Mouse (Mus musculus) intestine, embryonic 16.5 days (tissue): ENCODE results near the gene Col8a2. TPM values are rescaled to one million over a fixed set of nuclear protein-coding genes. Genes with fewer than 3 reads are reported as not detected.

ENCODE experiments used
- ATAC-seq: fragments of 200-750 bp; cut with Nextera tagmentation; 2 replicates; pipeline ENCODE4 v1.8.0; 2017; ENCODE audit warnings: moderate TSS enrichment, moderate library complexity
- H3K27ac ChIP-seq: fragments of 300-500 bp; sonication (generic); 2 replicates; pipeline ENCODE4 v1.5.1; 2014; ENCODE audit warnings: mild to moderate bottlenecking, low read length
- H3K27me3 ChIP-seq: fragments of 300-500 bp; sonication (generic); replicated peaks from 2 replicates; pipeline ENCODE4 v1.6.1; 2014; ENCODE audit warnings: low read length, control low read depth, mixed read lengths; ENCODE audit not compliant: control insufficient read depth, insufficient read depth
- H3K36me3 ChIP-seq: fragments of 300-500 bp; sonication (generic); 2 replicates; pipeline ENCODE4 v1.6.1; 2014; ENCODE audit warnings: low read length, control low read depth; ENCODE audit not compliant: control insufficient read depth, insufficient read depth
- H3K4me1 ChIP-seq: fragments of 300-500 bp; sonication (generic); 2 replicates; pipeline ENCODE4 v1.6.1; 2014; ENCODE audit warnings: low read length, control low read depth, mixed read lengths; ENCODE audit not compliant: control insufficient read depth, insufficient read depth
- H3K4me2 ChIP-seq: fragments of 300-500 bp; sonication (generic); 2 replicates; pipeline ENCODE4 v1.6.1; 2014; ENCODE audit warnings: low read depth, low read length, control low read depth
- H3K4me3 ChIP-seq: fragments of 300-500 bp; sonication (generic); 2 replicates; pipeline ENCODE4 v1.5.1; 2014; ENCODE audit warnings: mild to moderate bottlenecking, low read length
- H3K9ac ChIP-seq: fragments of 300-500 bp; sonication (generic); 2 replicates; pipeline ENCODE4 v1.6.1; 2014; ENCODE audit warnings: low read depth, low read length
- H3K9me3 ChIP-seq: fragments of 300-500 bp; sonication (generic); 2 replicates; pipeline ENCODE4 v1.6.1; 2016; ENCODE audit warnings: low read length, control low read depth; ENCODE audit not compliant: control insufficient read depth
- WGBS: fragments of 180-500 bp; shearing (Covaris S2); extraction: QIAGEN DNeasy Blood & Tissue Kit; methylation state at CpG from one replicate; pipeline ENCODE4 v1.1.7; 2014; 5-methylcytosine and 5-hydroxymethylcytosine counted together
- polyA plus RNA-seq: library from polyadenylated mRNA; unstranded; fragments of >200 nt; fragmentation: Nextera tagmentation; extraction: Ambion mirVana; gene quantifications from 2 replicates; pipeline ENCODE4 v1.2.1, GENCODE M21; 2015

Gene Col8a2
- polyA plus RNA-seq, 1 experiment from 2014 or later = 3.5 TPM

DNA sequence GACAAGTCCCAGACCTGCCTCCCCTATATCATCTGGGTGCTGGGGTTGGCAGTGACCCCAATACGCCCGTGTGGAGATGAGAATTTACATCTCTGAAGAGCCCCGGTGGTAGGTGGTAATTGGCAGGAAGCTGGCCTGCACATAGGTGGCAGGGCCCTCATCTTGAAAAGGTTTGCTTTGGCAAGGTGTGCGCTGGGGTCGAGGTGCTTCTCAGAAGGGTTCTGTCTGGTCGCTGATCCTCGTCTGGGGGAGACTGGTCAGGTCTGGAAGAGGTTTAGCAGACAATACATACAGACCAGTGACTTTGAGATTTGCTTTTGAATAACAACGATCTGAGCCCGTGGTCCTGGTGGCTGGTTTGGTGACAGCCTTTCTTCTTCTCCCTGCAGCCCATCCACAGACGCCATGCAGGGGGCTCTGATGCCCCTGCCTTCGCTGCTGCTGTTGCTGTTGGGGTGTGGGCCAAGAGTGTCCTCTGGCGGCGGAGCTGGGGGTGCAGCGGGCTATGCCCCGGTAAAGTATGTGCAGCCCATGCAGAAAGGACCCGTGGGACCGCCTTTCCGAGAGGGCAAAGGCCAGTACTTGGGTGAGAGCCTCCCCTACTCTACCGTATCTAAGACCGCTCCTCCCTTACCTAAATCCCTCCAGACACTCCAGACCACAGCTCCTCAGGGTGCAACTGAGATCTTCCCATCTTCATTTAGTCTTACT, 22.8 kb downstream of the Col8a2 start:
- Histone ChIP-seq H3K4me1 (no peaks in the 10 kb centered on the region), H3K4me3 (0 out of 2 replicates have a peak overlapping the region, but pooled peaks have one; percentile 0), H3K36me3 (no peaks in the 10 kb centered on the region; the same call in 1 of the 2 replicates), H3K9me3 (0 out of 2 replicates have a peak, but pooled peaks cover 7% of the 10 kb centered on the region), H3K27ac (no peak overlapping the region), H3K9ac (no peak overlapping the region), H3K27me3 (no peaks in the 10 kb centered on the region), H3K4me2 (peak overlapping the region; percentile 45)
- WGBS = 19% methylated on average over 20 of the region's 20 CpGs
- ATAC-seq = peak; percentile 63; the same call in 1 of the 2 replicates

GRCm38 (mm10) chr4:126309922-126310309, 23.3 kb downstream of the Col8a2 start:
- Histone ChIP-seq H3K4me2 (peak overlapping the region; percentile 45), H3K27me3 (no peaks in the 10 kb centered on the region), H3K4me3 (0 out of 2 replicates have a peak overlapping the region, but pooled peaks have one; percentile 0), H3K36me3 (no peaks in the 10 kb centered on the region; the same call in 1 of the 2 replicates), H3K9me3 (0 out of 2 replicates have a peak, but pooled peaks cover 7% of the 10 kb centered on the region), H3K9ac (no peak overlapping the region), H3K27ac (no peak overlapping the region), H3K4me1 (no peaks in the 10 kb centered on the region)
- 2% methylated on average over 7 of the region's 7 CpGs for WGBS
- peak; percentile 75 for ATAC-seq

- Histone ChIP-seq H3K4me2 (no peak overlapping the region), H3K36me3 (no peaks in the 10 kb centered on the region; the same call in 1 of the 2 replicates), H3K27me3 (no peaks in the 10 kb centered on the region), H3K9ac (no peak overlapping the region), H3K4me3 (no peak overlapping the region), H3K4me1 (no peaks in the 10 kb centered on the region), H3K9me3 (0 out of 2 replicates have a peak, but pooled peaks cover 7% of the 10 kb centered on the region), H3K27ac (no peak overlapping the region)
- 78% methylated on average over 7 of the region's 7 CpGs for whole genome bisulfite sequencing
- no peak for ATAC-seq
These were observed 23.8 kb downstream of the Col8a2 start for GRCm38 (mm10) chr4:126310344-126310743.

DNA sequence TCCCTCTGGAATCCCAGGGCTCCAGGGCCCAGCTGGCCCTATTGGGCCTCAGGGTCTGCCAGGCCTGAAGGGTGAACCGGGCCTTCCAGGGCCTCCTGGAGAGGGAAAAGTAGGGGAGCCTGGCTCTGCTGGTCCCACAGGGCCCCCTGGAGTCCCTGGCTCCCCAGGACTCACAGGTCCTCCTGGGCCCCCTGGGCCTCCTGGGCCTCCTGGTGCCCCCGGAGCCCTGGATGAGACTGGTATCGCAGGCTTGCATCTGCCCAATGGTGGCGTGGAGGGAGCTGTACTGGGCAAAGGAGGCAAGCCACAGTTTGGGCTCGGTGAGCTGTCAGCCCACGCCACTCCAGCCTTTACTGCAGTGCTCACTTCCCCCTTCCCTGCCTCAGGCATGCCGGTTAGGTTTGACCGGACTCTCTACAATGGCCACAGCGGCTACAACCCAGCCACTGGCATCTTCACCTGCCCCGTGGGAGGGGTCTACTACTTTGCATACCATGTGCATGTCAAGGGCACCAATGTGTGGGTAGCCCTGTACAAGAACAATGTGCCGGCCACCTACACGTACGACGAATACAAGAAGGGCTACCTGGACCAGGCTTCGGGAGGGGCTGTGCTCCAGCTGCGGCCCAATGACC, 25.1 kb downstream of the Col8a2 start:
- Histone ChIP-seq H3K4me1 (peaks cover 4% of the 10 kb centered on the region; the same call in 1 of the 2 replicates), H3K27me3 (no peaks in the 10 kb centered on the region), H3K36me3 (peaks cover 10% of the 10 kb centered on the region; the same call in 1 of the 2 replicates), H3K9me3 (no peaks in the 10 kb centered on the region), H3K4me2 (no peak overlapping the region), H3K27ac (no peak overlapping the region), H3K9ac (no peak overlapping the region), H3K4me3 (no peak overlapping the region)
- WGBS = 87% methylated on average over 16 of the region's 16 CpGs
- no peak for ATAC-seq

DNA sequence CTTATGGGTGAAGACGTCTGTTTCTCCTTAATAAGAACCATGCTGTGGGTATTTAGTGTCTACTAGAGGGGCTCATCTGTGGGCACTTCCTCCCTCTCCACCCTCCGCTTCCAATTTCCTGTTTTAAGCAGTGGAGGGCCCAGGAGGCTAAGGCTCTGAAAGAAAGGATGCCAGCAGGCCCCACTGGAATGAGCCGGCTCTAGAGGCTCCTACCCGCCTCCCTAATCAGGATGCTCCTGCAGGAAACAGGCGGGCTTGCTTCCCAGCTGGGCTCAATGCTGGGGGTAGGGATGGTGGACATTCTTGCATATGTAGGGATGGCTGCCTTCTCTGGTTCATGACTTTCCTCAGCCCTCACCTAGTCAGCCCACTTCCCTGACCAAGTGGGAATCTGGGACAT, 26.6 kb downstream of the Col8a2 start:
- Histone ChIP-seq H3K4me2 (no peak overlapping the region), H3K36me3 (peaks cover 22% of the 10 kb centered on the region), H3K9me3 (no peaks in the 10 kb centered on the region), H3K9ac (no peak overlapping the region), H3K4me3 (no peak overlapping the region), H3K4me1 (peaks cover 4% of the 10 kb centered on the region; the same call in 1 of the 2 replicates), H3K27ac (no peak overlapping the region), H3K27me3 (no peaks in the 10 kb centered on the region)
- WGBS = 43% methylated on average over 5 of the region's 5 CpGs
- no peak for ATAC-seq

DNA sequence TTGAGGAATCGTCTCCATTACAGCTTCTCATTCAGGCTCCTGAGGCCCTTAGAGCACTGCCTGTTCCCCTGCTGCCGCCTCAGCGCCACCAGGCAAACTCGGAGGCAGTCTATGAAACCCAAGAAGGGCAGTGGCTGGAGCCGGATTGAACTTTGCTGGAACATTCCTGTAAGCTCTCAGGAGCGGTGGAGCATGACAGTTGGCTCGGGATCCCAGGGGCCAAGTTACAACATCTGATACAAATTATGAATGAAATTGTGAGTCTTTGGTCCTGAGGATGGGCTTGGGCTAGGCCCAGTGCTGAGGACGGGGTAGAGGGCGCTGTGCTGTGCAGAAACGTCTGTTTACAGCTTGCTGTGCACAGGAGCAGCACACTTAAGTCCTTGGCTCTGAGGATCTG, 27.8 kb downstream of the Col8a2 start:
- Histone ChIP-seq H3K4me1 (peaks cover 4% of the 10 kb centered on the region; the same call in 1 of the 2 replicates), H3K4me3 (no peak overlapping the region), H3K9me3 (no peaks in the 10 kb centered on the region), H3K27me3 (no peaks in the 10 kb centered on the region), H3K36me3 (peaks cover 22% of the 10 kb centered on the region), H3K9ac (no peak overlapping the region), H3K27ac (no peak overlapping the region), H3K4me2 (no peak overlapping the region)
- no peak for ATAC-seq
- WGBS = 65% methylated on average over 10 of the region's 10 CpGs

DNA sequence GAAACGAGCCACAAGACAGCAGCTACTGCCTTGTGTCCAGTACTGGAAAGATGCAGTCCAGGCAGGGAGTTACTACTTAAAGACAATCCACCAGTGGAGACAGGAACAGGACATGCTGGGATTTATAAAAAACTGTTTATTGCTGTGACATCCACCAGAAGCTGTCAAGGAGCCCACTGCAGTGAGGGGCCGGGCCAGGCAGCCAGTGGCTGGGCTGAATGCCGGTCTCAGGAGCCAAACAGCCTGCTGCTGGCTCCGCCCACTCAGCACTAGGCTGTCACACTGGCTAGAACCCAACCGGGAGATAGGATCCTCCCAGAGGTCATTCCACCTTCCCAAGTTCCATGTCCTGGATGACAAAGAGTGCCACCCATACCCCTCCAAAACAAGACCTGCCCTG, 29.3 kb downstream of the Col8a2 start:
- H3K4me2 ChIP-seq = no peak overlapping the region
- peaks cover 10% of the 10 kb centered on the region for H3K4me1 ChIP-seq
- H3K27ac ChIP-seq = no peak overlapping the region
- H3K9ac ChIP-seq = no peak overlapping the region
- peak; percentile 7; the same call in 1 of the 2 replicates for ATAC-seq
- 30% methylated on average over 5 of the region's 5 CpGs for WGBS
- no peak overlapping the region for H3K4me3 ChIP-seq
- H3K27me3 ChIP-seq = no peaks in the 10 kb centered on the region
- peaks cover 22% of the 10 kb centered on the region for H3K36me3 ChIP-seq
- no peaks in the 10 kb centered on the region for H3K9me3 ChIP-seq

DNA sequence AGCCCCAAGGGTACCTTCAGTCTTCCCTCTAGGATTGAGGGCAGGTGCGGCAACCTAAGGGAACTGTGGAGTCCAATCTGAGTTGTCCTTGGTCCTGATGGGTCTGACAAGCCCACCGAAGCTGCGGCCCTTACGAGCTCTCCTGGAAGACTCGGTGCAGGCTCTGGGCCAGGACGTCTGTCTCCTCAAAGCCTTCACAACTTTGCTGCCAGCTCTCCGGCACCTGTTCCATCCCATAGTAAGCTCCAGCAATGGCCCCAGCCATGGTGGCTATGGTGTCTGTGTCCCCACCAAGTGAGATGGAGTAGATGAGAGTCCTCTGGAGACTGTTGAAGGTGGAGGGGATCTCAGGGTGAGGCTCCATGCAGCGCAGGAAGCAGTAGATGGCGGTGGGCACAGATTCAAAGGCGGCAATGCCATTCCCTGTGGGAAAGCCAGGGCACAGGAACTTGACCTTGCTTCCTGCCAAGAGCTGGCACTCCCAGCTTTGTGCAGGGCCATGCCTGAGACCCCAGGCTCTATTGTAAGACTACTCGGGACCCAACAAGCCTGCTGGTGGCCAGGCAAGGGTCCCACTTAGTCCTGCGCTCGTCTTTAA, 29.9 kb downstream of the Col8a2 start:
- Histone ChIP-seq H3K36me3 (peaks cover 22% of the 10 kb centered on the region), H3K9me3 (no peaks in the 10 kb centered on the region), H3K27ac (no peak overlapping the region), H3K4me3 (no peak overlapping the region), H3K4me2 (no peak overlapping the region), H3K9ac (no peak overlapping the region), H3K4me1 (peaks cover 10% of the 10 kb centered on the region), H3K27me3 (no peaks in the 10 kb centered on the region)
- WGBS = 94% methylated on average over 13 of the region's 13 CpGs
- ATAC-seq = no peak

DNA sequence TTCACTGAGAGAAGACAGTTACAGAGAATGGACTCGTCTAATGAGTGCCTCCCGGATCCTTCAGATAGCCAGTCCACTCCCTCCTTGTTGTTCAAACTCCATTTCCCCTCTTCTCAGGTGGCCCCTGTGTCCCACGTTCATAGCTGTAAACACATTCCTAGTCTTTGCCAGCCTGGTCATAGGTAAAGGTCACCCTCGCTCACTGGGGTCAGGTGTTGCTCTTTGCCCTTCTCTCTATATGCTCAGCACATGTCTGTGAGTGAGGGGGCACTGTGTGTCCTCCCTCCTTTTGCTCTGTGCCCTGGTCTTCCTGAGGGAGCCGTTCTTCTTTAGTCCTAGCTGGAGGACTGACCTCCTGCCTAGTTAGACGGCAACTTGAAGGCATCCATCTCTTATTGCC, 33.2 kb downstream of the Col8a2 start:
- Histone ChIP-seq H3K27ac (no peak overlapping the region), H3K9me3 (no peaks in the 10 kb centered on the region), H3K27me3 (no peaks in the 10 kb centered on the region; the same call in 1 of the 2 replicates), H3K4me3 (no peak overlapping the region), H3K9ac (no peak overlapping the region), H3K36me3 (peaks cover 22% of the 10 kb centered on the region), H3K4me1 (peaks cover 10% of the 10 kb centered on the region), H3K4me2 (no peak overlapping the region)
- 80% methylated on average over 6 of the region's 6 CpGs for WGBS
- no peak for ATAC-seq
